Mouse (Mus musculus) embryonic facial prominence, embryonic 12.5 days (tissue): ENCODE measurements around the gene Polr2j. TPM values are rescaled to one million over a fixed set of nuclear protein-coding genes. Genes with fewer than 3 reads are reported as not detected.
A peak's percentile ranks its signal among the peaks of the same experiment; 100 is the strongest.

Experiments used
- ATAC-seq: fragments of 200-750 bp; cut with Nextera tagmentation; 2 replicates; pipeline ENCODE4 v1.8.0; 2017; ENCODE audit not compliant: insufficient number of reproducible peaks, insufficient read depth, low FRiP score, low TSS enrichment
- H3K27ac ChIP-seq: fragments of 300-500 bp; sonication (generic); 2 replicates; pipeline ENCODE4 v1.5.1; 2016; ENCODE audit warnings: mild to moderate bottlenecking
- H3K27me3 ChIP-seq: fragments of 300-500 bp; sonication (generic); 2 replicates; pipeline ENCODE4 v1.6.1; 2016; ENCODE audit warnings: mild to moderate bottlenecking, moderate library complexity
- H3K36me3 ChIP-seq: fragments of 300-500 bp; sonication (generic); 2 replicates; pipeline ENCODE4 v1.6.1; 2016; ENCODE audit warnings: mild to moderate bottlenecking
- H3K4me1 ChIP-seq: fragments of 300-500 bp; sonication (generic); 2 replicates; pipeline ENCODE4 v1.6.1; 2016
- H3K4me2 ChIP-seq: fragments of 300-500 bp; sonication (generic); replicated peaks from 2 replicates; pipeline ENCODE4 v1.6.1; 2016; ENCODE audit warnings: mild to moderate bottlenecking, moderate library complexity
- H3K4me3 ChIP-seq: fragments of 300-500 bp; sonication (generic); 2 replicates; pipeline ENCODE4 v1.5.1; 2016; ENCODE audit warnings: mild to moderate bottlenecking
- H3K9ac ChIP-seq: fragments of 300-500 bp; sonication (generic); 2 replicates; pipeline ENCODE4 v1.6.1; 2016; ENCODE audit warnings: mild to moderate bottlenecking, moderate library complexity
- H3K9me3 ChIP-seq: fragments of 300-500 bp; sonication (generic); 2 replicates; pipeline ENCODE4 v1.6.1; 2016; ENCODE audit warnings: mild to moderate bottlenecking, moderate library complexity
- WGBS: fragments of 180-500 bp; shearing (Covaris S2); methylation state at CpG from one replicate; pipeline ENCODE4 v1.1.7; 2016; 5-methylcytosine and 5-hydroxymethylcytosine counted together
- polyA plus RNA-seq: library from polyadenylated mRNA; unstranded; fragments of >200 nt; fragmentation: Nextera tagmentation; extraction: Ambion mirVana; gene quantifications from 2 replicates; pipeline ENCODE4 v1.2.1, GENCODE M21; 2016

The Polr2j gene
- 230 and 234 TPM in 2 replicates for polyA plus RNA-seq

- ATAC-seq, result peak; percentile 84
- peak within 1 kb of the TSS; percentile 81 for H3K9ac ChIP-seq
- H3K4me3 ChIP-seq, result peak within 1 kb of the TSS; percentile 93
- peak within 1 kb of the TSS; percentile 55; the same call in 1 of the 2 replicates for H3K27ac ChIP-seq
- H3K27me3 ChIP-seq, result no peaks in the 10 kb centered on the region
- H3K9me3 ChIP-seq, result no peaks in the 10 kb centered on the region
- peaks cover 17% of the 10 kb centered on the region for H3K4me1 ChIP-seq
- 3% methylated on average over 42 of the region's 42 CpGs for WGBS
- peaks cover 19% of the 10 kb centered on the region for H3K36me3 ChIP-seq
- H3K4me2 ChIP-seq, result peak within 1 kb of the TSS; percentile 92
Observed at GRCm38 (mm10) chr5:136115891-136116783, at the start of gene Polr2j. TSS of gene Polr2j (plus strand) at chr5:136116631.

GRCm38 (mm10) chr5:136069411-136069810 is 47.0 kb upstream of the Polr2j start:
- 0 out of 2 replicates have a peak, but pooled peaks cover 3% of the 10 kb centered on the region for H3K4me1 ChIP-seq
- H3K27ac ChIP-seq, result no peak overlapping the region
- no peaks in the 10 kb centered on the region for H3K36me3 ChIP-seq
- no peaks in the 10 kb centered on the region for H3K9me3 ChIP-seq
- H3K27me3 ChIP-seq, result no peaks in the 10 kb centered on the region
- ATAC-seq, result no peak
- no peak overlapping the region for H3K4me2 ChIP-seq
- no peak overlapping the region for H3K4me3 ChIP-seq
- 75% methylated on average over 2 of the region's 2 CpGs for WGBS
- H3K9ac ChIP-seq, result no peak overlapping the region

- ATAC-seq, result no peak
- no peak overlapping the region for H3K4me3 ChIP-seq
- 64% methylated on average over 6 of the region's 6 CpGs for WGBS
- H3K9ac ChIP-seq, result no peak overlapping the region
- H3K4me1 ChIP-seq, result 0 out of 2 replicates have a peak, but pooled peaks cover 3% of the 10 kb centered on the region
- H3K27me3 ChIP-seq, result no peaks in the 10 kb centered on the region
- H3K4me2 ChIP-seq, result no peak overlapping the region
- no peaks in the 10 kb centered on the region for H3K36me3 ChIP-seq
- no peak overlapping the region for H3K27ac ChIP-seq
- H3K9me3 ChIP-seq, result no peaks in the 10 kb centered on the region
Observed at GRCm38 (mm10) chr5:136073051-136073450, 43.4 kb upstream of the Polr2j start.

- no peak for ATAC-seq
- 72% methylated on average over 11 of the region's 11 CpGs for WGBS
- H3K9me3 ChIP-seq, result no peaks in the 10 kb centered on the region
- no peak overlapping the region for H3K4me2 ChIP-seq
- H3K4me1 ChIP-seq, result 0 out of 2 replicates have a peak, but pooled peaks cover 3% of the 10 kb centered on the region
- H3K4me3 ChIP-seq, result no peak overlapping the region
- H3K27me3 ChIP-seq, result no peaks in the 10 kb centered on the region
- H3K36me3 ChIP-seq, result no peaks in the 10 kb centered on the region
- no peak overlapping the region for H3K9ac ChIP-seq
- no peak overlapping the region for H3K27ac ChIP-seq
Observed at GRCm38 (mm10) chr5:136073526-136073925, 42.9 kb upstream of the Polr2j start.

GRCm38 (mm10) chr5:136075076-136075475 is 41.4 kb upstream of the Polr2j start:
- Histone ChIP-seq H3K27me3 (no peaks in the 10 kb centered on the region), H3K27ac (no peak overlapping the region), H3K36me3 (no peaks in the 10 kb centered on the region), H3K9ac (no peak overlapping the region), H3K9me3 (no peaks in the 10 kb centered on the region), H3K4me3 (no peak overlapping the region), H3K4me2 (no peak overlapping the region), H3K4me1 (0 out of 2 replicates have a peak, but pooled peaks cover 3% of the 10 kb centered on the region)
- no peak for ATAC-seq
- 85% methylated on average over 5 of the region's 5 CpGs for WGBS

GRCm38 (mm10) chr5:136076284-136076683 is 40.1 kb upstream of the Polr2j start:
- ATAC-seq, result 0 out of 2 replicates have a peak, but pooled peaks have one; percentile 13
- H3K27ac ChIP-seq, result no peak overlapping the region
- H3K4me2 ChIP-seq, result no peak overlapping the region
- H3K9me3 ChIP-seq, result no peaks in the 10 kb centered on the region
- H3K36me3 ChIP-seq, result no peaks in the 10 kb centered on the region
- H3K4me3 ChIP-seq, result no peak overlapping the region
- H3K9ac ChIP-seq, result no peak overlapping the region
- H3K4me1 ChIP-seq, result 0 out of 2 replicates have a peak, but pooled peaks cover 3% of the 10 kb centered on the region
- no peaks in the 10 kb centered on the region for H3K27me3 ChIP-seq
- 42% methylated on average over 7 of the region's 7 CpGs for WGBS

- H3K36me3 ChIP-seq, result no peaks in the 10 kb centered on the region
- no peak overlapping the region for H3K4me3 ChIP-seq
- no peak overlapping the region for H3K27ac ChIP-seq
- no peak overlapping the region for H3K9ac ChIP-seq
- no peak for ATAC-seq
- 83% methylated on average over 9 of the region's 9 CpGs for WGBS
- no peaks in the 10 kb centered on the region for H3K9me3 ChIP-seq
- no peaks in the 10 kb centered on the region for H3K27me3 ChIP-seq
- 0 out of 2 replicates have a peak, but pooled peaks cover 3% of the 10 kb centered on the region for H3K4me1 ChIP-seq
- H3K4me2 ChIP-seq, result no peak overlapping the region
Observed at GRCm38 (mm10) chr5:136077001-136077550, 39.4 kb upstream of the Polr2j start.

- Histone ChIP-seq H3K4me2 (no peak overlapping the region), H3K27ac (no peak overlapping the region), H3K9me3 (no peaks in the 10 kb centered on the region), H3K9ac (no peak overlapping the region), H3K4me1 (0 out of 2 replicates have a peak, but pooled peaks cover under 1% of the 10 kb centered on the region), H3K4me3 (no peak overlapping the region), H3K27me3 (no peaks in the 10 kb centered on the region), H3K36me3 (no peaks in the 10 kb centered on the region)
- ATAC-seq, result no peak
- 92% methylated on average over 5 of the region's 5 CpGs for WGBS
Observed at GRCm38 (mm10) chr5:136078136-136078535, 38.3 kb upstream of the Polr2j start.

- peaks cover 24% of the 10 kb centered on the region for H3K27me3 ChIP-seq
- H3K4me3 ChIP-seq, result no peak overlapping the region
- peaks cover 13% of the 10 kb centered on the region for H3K4me1 ChIP-seq
- H3K27ac ChIP-seq, result no peak overlapping the region
- ATAC-seq, result no peak
- H3K9ac ChIP-seq, result no peak overlapping the region
- WGBS, result 70% methylated on average over 4 of the region's 4 CpGs
- no peaks in the 10 kb centered on the region for H3K36me3 ChIP-seq
- no peaks in the 10 kb centered on the region for H3K9me3 ChIP-seq
- no peak overlapping the region for H3K4me2 ChIP-seq
Observed at GRCm38 (mm10) chr5:136082345-136082744, 34.1 kb upstream of the Polr2j start.

GRCm38 (mm10) chr5:136083669-136084107 is 32.7 kb upstream of the Polr2j start, which contains the start of gene Rasa4:
TSS of gene Rasa4 (plus strand) at chr5:136083916.
- no peaks in the 10 kb centered on the region for H3K36me3 ChIP-seq
- H3K9me3 ChIP-seq, result no peaks in the 10 kb centered on the region
- peak within 1 kb of the TSS; percentile 64 for H3K9ac ChIP-seq
- peak; percentile 91 for ATAC-seq
- peak within 1 kb of the TSS; percentile 60 for H3K4me3 ChIP-seq
- H3K4me2 ChIP-seq, result peak within 1 kb of the TSS; percentile 85
- peaks cover 27% of the 10 kb centered on the region for H3K27me3 ChIP-seq
- 0 out of 2 replicates have a peak within 1 kb of the TSS, but pooled peaks have one; percentile 0 for H3K27ac ChIP-seq
- under 1% methylated on average over 24 of the region's 28 CpGs for WGBS
- peaks cover 13% of the 10 kb centered on the region for H3K4me1 ChIP-seq

GRCm38 (mm10) chr5:136084144-136084881 is 32.1 kb upstream of the Polr2j start:
- WGBS, result 3% methylated on average over 23 of the region's 23 CpGs
- Histone ChIP-seq H3K9ac (peak overlapping the region; percentile 64), H3K4me3 (peak overlapping the region; percentile 60), H3K27me3 (peaks cover 27% of the 10 kb centered on the region), H3K9me3 (no peaks in the 10 kb centered on the region), H3K4me1 (peaks cover 13% of the 10 kb centered on the region), H3K27ac (0 out of 2 replicates have a peak overlapping the region, but pooled peaks have one; percentile 0), H3K36me3 (no peaks in the 10 kb centered on the region), H3K4me2 (peak overlapping the region; percentile 85)
- ATAC-seq, result no peak; the same call in 1 of the 2 replicates
